Mouse (Mus musculus): ENCODE data around the gene Tlr9.

DNA sequence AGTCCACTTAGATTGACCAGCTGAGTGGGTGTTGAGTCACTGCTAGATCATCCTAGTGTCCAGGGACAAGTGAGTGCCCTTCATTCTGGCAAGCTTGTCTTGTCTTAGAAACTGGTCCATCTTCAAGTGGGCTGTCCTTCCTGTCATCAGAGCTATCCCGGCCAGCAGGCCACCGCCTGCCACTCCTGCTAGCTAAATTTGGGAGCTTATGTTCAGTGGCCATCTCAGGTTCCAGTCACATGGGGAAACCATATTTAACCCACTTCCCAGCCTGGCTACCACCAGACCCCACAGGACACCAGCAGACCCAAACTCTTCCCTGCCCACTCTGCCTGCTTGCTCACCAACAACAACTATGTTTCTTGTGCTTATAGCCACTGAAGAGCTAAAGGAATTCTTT is 15.9 kb upstream of the Tlr9 start:
- TF ChIP-seq CTCF (IDR thresholded peaks at IDR 0.05), result no peak
- TF ChIP-seq EP300 (IDR thresholded peaks at IDR 0.05), result no peak
